Mouse (Mus musculus) lung, postnatal 0 days (tissue): ENCODE measurements around the gene Rnf213. TPM values are rescaled to one million over a fixed set of nuclear protein-coding genes. Genes with fewer than 3 reads are reported as not detected.

Experiments used
- ATAC-seq: fragments of 200-750 bp; cut with Nextera tagmentation; 2 replicates; pipeline ENCODE4 v1.8.0; 2017; ENCODE audit warnings: moderate library complexity
- DNase-seq: peaks from one replicate; pipeline ENCODE4 v3.0.0-alpha.2; 2016; ENCODE audit warnings: low spot score
- H3K27ac ChIP-seq: fragments of 300-500 bp; sonication (generic); 2 replicates; pipeline ENCODE4 v1.5.1; 2014; ENCODE audit warnings: antibody characterized with exemption, mild to moderate bottlenecking, low read length, mixed read lengths
- H3K27me3 ChIP-seq: fragments of 300-500 bp; sonication (generic); replicated peaks from 2 replicates; pipeline ENCODE4 v1.6.1; 2014; ENCODE audit warnings: low read length, mixed read lengths; ENCODE audit not compliant: insufficient read depth
- H3K36me3 ChIP-seq: fragments of 300-500 bp; sonication (generic); 2 replicates; pipeline ENCODE4 v1.6.1; 2014; ENCODE audit warnings: low read length, mixed read lengths; ENCODE audit not compliant: insufficient read depth
- H3K4me1 ChIP-seq: fragments of 300-500 bp; sonication (generic); 2 replicates; pipeline ENCODE4 v1.6.1; 2014; ENCODE audit warnings: antibody characterized with exemption, low read depth, low read length, mixed read lengths; ENCODE audit not compliant: insufficient read depth
- H3K4me2 ChIP-seq: fragments of 300-500 bp; sonication (generic); replicated peaks from 2 replicates; pipeline ENCODE4 v1.6.1; 2014; ENCODE audit warnings: low read depth, mild to moderate bottlenecking, low read length, moderate library complexity, mixed read lengths
- H3K4me3 ChIP-seq: fragments of 300-500 bp; sonication (generic); 2 replicates; pipeline ENCODE4 v1.5.1; 2014; ENCODE audit warnings: low read depth, low read length
- H3K9ac ChIP-seq: fragments of 300-500 bp; sonication (generic); replicated peaks from 2 replicates; pipeline ENCODE4 v1.6.1; 2014; ENCODE audit warnings: low read depth, mild to moderate bottlenecking
- H3K9me3 ChIP-seq: fragments of 300-500 bp; sonication (generic); 2 replicates; pipeline ENCODE4 v1.6.1; 2016; ENCODE audit warnings: low read length, mixed read lengths
- CTCF ChIP-seq: IDR thresholded peaks from 2 replicates; pipeline ENCODE4 v1.5.1; 2016; ENCODE audit warnings: antibody characterized with exemption, mild to moderate bottlenecking
- EP300 ChIP-seq: IDR thresholded peaks from 2 replicates; pipeline ENCODE4 v1.6.1; 2016; ENCODE audit warnings: antibody characterized with exemption, mild to moderate bottlenecking, control low read depth
- WGBS: fragments of 180-500 bp; shearing (Covaris S2); extraction: QIAGEN DNeasy Blood & Tissue Kit; methylation state at CpG from one replicate; pipeline ENCODE4 v1.1.7; 2014; 5-methylcytosine and 5-hydroxymethylcytosine counted together
- polyA plus RNA-seq: library from polyadenylated mRNA; unstranded; fragments of >200 nt; fragmentation: Nextera tagmentation; extraction: Ambion mirVana; gene quantifications from 2 replicates; pipeline ENCODE4 v1.2.1, GENCODE M21; 2015

The Rnf213 gene
- polyA plus RNA-seq, 1 experiment from 2014 or later: 8.2 TPM

DNA sequence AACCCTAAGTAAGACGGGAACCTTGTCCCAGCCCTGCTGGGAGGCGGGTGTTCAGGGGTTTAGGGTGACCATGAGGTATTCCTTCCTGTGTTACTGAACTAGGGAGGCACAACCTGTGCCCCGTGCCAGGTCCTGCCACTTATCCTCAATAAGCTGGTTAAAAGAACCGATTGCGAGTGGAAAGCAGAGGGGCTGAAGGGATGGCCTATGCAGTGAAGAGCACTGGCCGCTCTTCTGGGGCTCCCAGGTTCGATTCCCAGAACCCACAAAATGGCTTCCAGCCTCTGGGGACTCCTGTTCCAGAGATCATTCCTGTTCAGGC is 544 bp downstream of the Rnf213 start:
- TF ChIP-seq EP300: no peak
- no peak for TF ChIP-seq CTCF
- Histone ChIP-seq H3K4me1 (peaks cover 12% of the 10 kb centered on the region; the same call in 1 of the 2 replicates), H3K27me3 (no peaks in the 10 kb centered on the region), H3K27ac (peak overlapping the region; percentile 85), H3K4me2 (peak overlapping the region; percentile 72), H3K36me3 (no peaks in the 10 kb centered on the region), H3K9ac (peak overlapping the region; percentile 66), H3K9me3 (no peaks in the 10 kb centered on the region), H3K4me3 (peak overlapping the region; percentile 80)
- WGBS: 16% methylated on average over 7 of the region's 7 CpGs
- no peak for DNase-seq
- ATAC-seq: no peak

- peak overlapping the region; percentile 72 for H3K4me2 ChIP-seq
- H3K9ac ChIP-seq: 0 out of 2 replicates have a peak overlapping the region, but pooled peaks have one; percentile 23
- no peak for TF ChIP-seq CTCF
- TF ChIP-seq EP300: no peak
- no peak for DNase-seq
- H3K27me3 ChIP-seq: no peaks in the 10 kb centered on the region
- peaks cover 12% of the 10 kb centered on the region; the same call in 1 of the 2 replicates for H3K4me1 ChIP-seq
- ATAC-seq: no peak
- 48% methylated on average over 6 of the region's 6 CpGs for WGBS
- no peaks in the 10 kb centered on the region for H3K9me3 ChIP-seq
- H3K27ac ChIP-seq: no peak overlapping the region
- peak overlapping the region; percentile 80 for H3K4me3 ChIP-seq
- no peaks in the 10 kb centered on the region for H3K36me3 ChIP-seq
Measured at GRCm38 (mm10) chr11:119394210-119394609, 1.3 kb downstream of the Rnf213 start.

GRCm38 (mm10) chr11:119395394-119395793 is 2.5 kb downstream of the Rnf213 start:
- Histone ChIP-seq H3K4me1 (peaks cover 7% of the 10 kb centered on the region; the same call in 1 of the 2 replicates), H3K27ac (no peak overlapping the region), H3K9me3 (no peaks in the 10 kb centered on the region), H3K27me3 (no peaks in the 10 kb centered on the region), H3K4me2 (peak overlapping the region; percentile 72), H3K36me3 (0 out of 2 replicates have a peak, but pooled peaks cover 6% of the 10 kb centered on the region), H3K9ac (no peak overlapping the region), H3K4me3 (peak overlapping the region; percentile 80; the same call in 1 of the 2 replicates)
- no peak for ATAC-seq
- no peak for DNase-seq
- WGBS: 31% methylated on average over 7 of the region's 7 CpGs
- no peak for TF ChIP-seq EP300
- no peak for TF ChIP-seq CTCF

DNA sequence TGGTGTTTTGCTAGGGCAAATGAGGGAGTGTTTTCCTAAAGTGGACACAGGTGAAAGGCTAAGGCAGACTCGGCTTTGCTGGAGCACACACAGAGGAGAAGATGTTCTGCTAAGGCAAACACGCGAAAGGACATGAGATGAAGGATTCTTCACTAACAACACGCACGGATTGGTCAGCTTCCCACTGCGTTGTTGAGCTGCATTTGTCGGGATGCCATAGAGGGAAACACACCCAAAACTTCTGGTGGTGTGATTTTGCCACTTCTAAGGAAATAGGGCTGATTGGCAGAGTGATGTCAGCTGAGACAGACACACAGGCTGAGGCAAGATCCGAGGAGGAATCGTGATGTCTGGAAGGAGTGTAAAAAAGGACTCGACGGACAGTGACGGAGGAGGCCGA is 3.0 kb downstream of the Rnf213 start:
- no peak for TF ChIP-seq CTCF
- no peak for TF ChIP-seq EP300
- Histone ChIP-seq H3K4me3 (no peak overlapping the region), H3K36me3 (0 out of 2 replicates have a peak, but pooled peaks cover 6% of the 10 kb centered on the region), H3K4me1 (peaks cover 7% of the 10 kb centered on the region; the same call in 1 of the 2 replicates), H3K27me3 (no peaks in the 10 kb centered on the region), H3K9ac (no peak overlapping the region), H3K9me3 (no peaks in the 10 kb centered on the region), H3K4me2 (no peak overlapping the region), H3K27ac (no peak overlapping the region)
- 43% methylated on average over 13 of the region's 13 CpGs for WGBS
- DNase-seq: no peak
- ATAC-seq: no peak

GRCm38 (mm10) chr11:119396461-119396860 is 3.6 kb downstream of the Rnf213 start:
- DNase-seq (no peak), ATAC-seq (no peak)
- H3K36me3 ChIP-seq: 0 out of 2 replicates have a peak, but pooled peaks cover 6% of the 10 kb centered on the region
- no peaks in the 10 kb centered on the region for H3K9me3 ChIP-seq
- no peak overlapping the region for H3K27ac ChIP-seq
- H3K4me3 ChIP-seq: no peak overlapping the region
- no peaks in the 10 kb centered on the region for H3K27me3 ChIP-seq
- peaks cover 7% of the 10 kb centered on the region; the same call in 1 of the 2 replicates for H3K4me1 ChIP-seq
- no peak for TF ChIP-seq CTCF
- TF ChIP-seq EP300: no peak
- WGBS: 83% methylated on average over 7 of the region's 7 CpGs
- H3K9ac ChIP-seq: no peak overlapping the region
- no peak overlapping the region for H3K4me2 ChIP-seq

DNA sequence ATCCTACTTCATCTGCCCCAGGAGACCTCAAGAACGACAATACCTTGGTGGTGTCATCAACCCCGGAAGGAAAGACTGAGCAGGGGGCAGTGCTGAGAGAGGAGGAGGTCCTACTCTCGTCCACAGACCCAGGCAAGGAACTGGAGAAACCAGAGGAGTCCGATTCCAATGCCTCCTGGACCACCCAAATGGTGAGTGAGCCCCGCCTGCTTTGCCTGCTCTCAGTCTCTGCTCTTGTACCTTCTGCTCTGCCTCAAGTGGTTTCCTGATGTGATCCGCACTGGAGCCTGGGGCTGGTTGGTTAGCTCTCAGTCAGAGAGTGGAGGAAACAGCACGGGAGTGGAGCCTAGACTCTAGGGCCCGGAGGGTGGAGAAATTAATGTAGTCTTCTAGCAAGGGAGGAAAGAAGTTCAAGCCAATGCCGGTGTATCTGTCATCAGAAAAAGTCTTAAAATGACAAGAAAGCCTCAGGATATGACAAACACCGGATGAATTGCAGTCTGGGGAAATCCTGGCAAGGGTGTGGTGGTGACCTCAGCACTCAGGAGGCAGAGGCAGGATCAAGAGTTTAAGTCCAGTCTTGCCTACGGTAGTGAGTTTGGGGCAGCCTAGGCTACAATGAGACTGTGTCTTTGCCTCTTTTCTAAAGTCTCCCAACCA is 9.7 kb downstream of the Rnf213 start:
- Histone ChIP-seq H3K9me3 (no peaks in the 10 kb centered on the region), H3K4me1 (no peaks in the 10 kb centered on the region), H3K27me3 (no peaks in the 10 kb centered on the region), H3K4me2 (no peak overlapping the region), H3K9ac (no peak overlapping the region), H3K4me3 (no peak overlapping the region), H3K36me3 (peaks cover 24% of the 10 kb centered on the region; the same call in 1 of the 2 replicates), H3K27ac (no peak overlapping the region)
- ATAC-seq: no peak; the same call in 1 of the 2 replicates
- 39% methylated on average over 11 of the region's 11 CpGs for WGBS
- peak; percentile 7 for DNase-seq
- TF ChIP-seq CTCF (no peak), EP300 (no peak)
